8 mouse cellular contexts compared by ENCODE assay signal in the genomic region with DNA sequence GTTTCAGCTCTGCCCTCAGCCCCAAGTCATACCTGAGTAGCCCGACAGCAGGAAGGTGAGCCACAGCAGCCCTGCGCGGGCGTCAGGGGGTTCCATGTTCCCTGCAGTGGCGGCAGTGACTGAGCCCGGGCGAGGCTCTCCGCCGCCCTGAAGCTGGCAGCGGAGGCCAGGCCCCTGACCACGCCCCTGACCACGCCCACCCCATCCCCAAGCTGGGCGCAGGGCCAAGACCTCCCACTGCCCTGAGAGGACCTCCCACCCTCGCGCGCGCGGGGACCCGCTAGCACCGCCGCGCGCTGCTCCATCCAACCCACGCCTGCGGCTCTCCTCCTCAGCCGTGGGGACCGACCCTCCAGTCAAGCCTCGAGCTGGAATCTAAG. TPM values are rescaled to one million over a fixed set of nuclear protein-coding genes. Genes with fewer than 3 reads are reported as not detected.
DNase-seq lines count a peak whose midpoint lies in the region; ATAC-seq and TF ChIP-seq lines count a peak whose summit lies in the region.

No protein-coding gene starts in this region.

- H3K4me3 ChIP-seq in embryonic facial prominence, embryonic 15.5 days (replicated peaks) = peak overlapping the region; percentile 46
- peak overlapping the region; percentile 73 for H3K4me3 ChIP-seq in heart, embryonic 13.5 days
- H3K4me3 ChIP-seq in kidney, embryonic 15.5 days (replicated peaks) = peak overlapping the region; percentile 71
- H3K4me3 ChIP-seq in olfactory bulb, adult 2 months (ENCODE audit: insufficient read depth, low read depth, low read length) = peak overlapping the region; percentile 35

- no peak for TF ChIP-seq POLR2A in olfactory bulb, adult 2 months (IDR thresholded peaks at IDR 0.05; ENCODE audit: insufficient read depth, low read depth, low read length)

- H3K27me3 ChIP-seq in embryonic facial prominence, embryonic 15.5 days = no peaks in the 10 kb centered on the region
- no peaks in the 10 kb centered on the region for H3K27me3 ChIP-seq in heart, embryonic 13.5 days (replicated peaks)
- H3K27me3 ChIP-seq in kidney, embryonic 15.5 days = no peaks in the 10 kb centered on the region

- peak; percentile 52 for DNase-seq in right cerebral cortex, adult 18-20 months
- no peak for DNase-seq in right cerebral cortex, postnatal 36 days (ENCODE audit: low spot score in 2 of 2)
- DNase-seq in lung, adult 18-20 months = peak; percentile 91 to 93
- peak; percentile 72 for DNase-seq in thymus, postnatal 25 days

- peak overlapping the region; percentile 65 for H3K4me2 ChIP-seq in embryonic facial prominence, embryonic 15.5 days (replicated peaks)
- peak overlapping the region; percentile 86 for H3K4me2 ChIP-seq in heart, embryonic 13.5 days
- peak overlapping the region; percentile 94 for H3K4me2 ChIP-seq in kidney, embryonic 15.5 days

- peaks cover 29% of the 10 kb centered on the region for H3K4me1 ChIP-seq in embryonic facial prominence, embryonic 15.5 days
- H3K4me1 ChIP-seq in heart, embryonic 13.5 days = peaks cover 37% of the 10 kb centered on the region
- peaks cover 51% of the 10 kb centered on the region for H3K4me1 ChIP-seq in kidney, embryonic 15.5 days
- peaks cover 16% of the 10 kb centered on the region for H3K4me1 ChIP-seq in olfactory bulb, adult 2 months (ENCODE audit: control insufficient read depth, insufficient read depth, low read length)

- H3K9me3 ChIP-seq in embryonic facial prominence, embryonic 15.5 days (replicated peaks) = no peaks in the 10 kb centered on the region
- H3K9me3 ChIP-seq in heart, embryonic 13.5 days = no peaks in the 10 kb centered on the region
- H3K9me3 ChIP-seq in kidney, embryonic 15.5 days (replicated peaks) = no peaks in the 10 kb centered on the region

- peak overlapping the region; percentile 37 for H3K9ac ChIP-seq in embryonic facial prominence, embryonic 15.5 days
- peak overlapping the region; percentile 94 for H3K9ac ChIP-seq in heart, embryonic 13.5 days
- peak overlapping the region; percentile 72 for H3K9ac ChIP-seq in kidney, embryonic 15.5 days

- TF ChIP-seq CTCF in olfactory bulb, adult 2 months (IDR thresholded peaks at IDR 0.05; ENCODE audit: insufficient read depth, low read depth, low read length) = no peak

- WGBS in embryonic facial prominence, embryonic 15.5 days = under 1% methylated on average over 28 of the region's 28 CpGs
- under 1% methylated on average over 28 of the region's 28 CpGs for WGBS in heart, embryonic 13.5 days
- 0% methylated on average over 28 of the region's 28 CpGs for WGBS in kidney, embryonic 15.5 days
- WGBS in olfactory bulb, adult 2 months = under 1% methylated on average over 28 of the region's 28 CpGs

- H3K27ac ChIP-seq in embryonic facial prominence, embryonic 15.5 days (replicated peaks) = peak overlapping the region; percentile 74
- H3K27ac ChIP-seq in heart, embryonic 13.5 days (replicated peaks) = peak overlapping the region; percentile 81
- peak overlapping the region; percentile 96 for H3K27ac ChIP-seq in kidney, embryonic 15.5 days
- no peak overlapping the region for H3K27ac ChIP-seq in olfactory bulb, adult 2 months (ENCODE audit: insufficient read depth, low read depth, low read length)

- peaks cover 9% of the 10 kb centered on the region; the same call in 1 of the 2 replicates for H3K36me3 ChIP-seq in embryonic facial prominence, embryonic 15.5 days
- peaks cover 25% of the 10 kb centered on the region for H3K36me3 ChIP-seq in heart, embryonic 13.5 days
- H3K36me3 ChIP-seq in kidney, embryonic 15.5 days = peaks cover 24% of the 10 kb centered on the region

- peak; percentile 81 for ATAC-seq in embryonic facial prominence, embryonic 15.5 days (ENCODE audit: insufficient number of reproducible peaks, low FRiP score, low TSS enrichment, low read depth)
- peak; percentile 77 for ATAC-seq in heart, embryonic 13.5 days (ENCODE audit: extremely low read depth, insufficient number of reproducible peaks, low FRiP score, low TSS enrichment)
- peak; percentile 66 for ATAC-seq in kidney, embryonic 15.5 days (replicated peaks; ENCODE audit: low FRiP score)

RNA-seq across cellular contexts. Expression of gene Bcam, which starts 0.5 kb away (rescaled TPM):
- 158 and 163 TPM in 2 replicates for polyA plus RNA-seq in embryonic facial prominence, embryonic 15.5 days (2015; fragmentation: Nextera tagmentation; extraction: Ambion mirVana)
- 223 and 250 TPM in 2 replicates for polyA plus RNA-seq in heart, embryonic 13.5 days (2015; fragmentation: Nextera tagmentation; extraction: Ambion mirVana)
- polyA plus RNA-seq in kidney, embryonic 15.5 days (2015; fragmentation: Nextera tagmentation; extraction: Ambion mirVana) = 244 and 257 TPM in 2 replicates
- not detected in 2 replicates for polyA plus RNA-seq in olfactory bulb, adult 2 months (2012; ENCODE audit: insufficient read depth, insufficient read length, low replicate concordance, missing spikeins)

RNA-seq across cellular contexts. Expression of gene Nectin2, which starts 20.1 kb away (rescaled TPM):
- 79.6 and 86.6 TPM in 2 replicates for polyA plus RNA-seq in embryonic facial prominence, embryonic 15.5 days (2015; fragmentation: Nextera tagmentation; extraction: Ambion mirVana)
- polyA plus RNA-seq in heart, embryonic 13.5 days (2015; fragmentation: Nextera tagmentation; extraction: Ambion mirVana) = 89.3 and 89.4 TPM in 2 replicates
- 130 and 138 TPM in 2 replicates for polyA plus RNA-seq in kidney, embryonic 15.5 days (2015; fragmentation: Nextera tagmentation; extraction: Ambion mirVana)
- polyA plus RNA-seq in olfactory bulb, adult 2 months (2012; ENCODE audit: insufficient read depth, insufficient read length, low replicate concordance, missing spikeins) = not detected in 2 replicates

RNA-seq across cellular contexts. Expression of gene Cblc, which starts 26.2 kb away (rescaled TPM):
- polyA plus RNA-seq in embryonic facial prominence, embryonic 15.5 days (2015; fragmentation: Nextera tagmentation; extraction: Ambion mirVana) = 13.2 and 17.2 TPM in 2 replicates
- polyA plus RNA-seq in heart, embryonic 13.5 days (2015; fragmentation: Nextera tagmentation; extraction: Ambion mirVana) = 0.59 and 0.68 TPM in 2 replicates
- 8.3 and 9.1 TPM in 2 replicates for polyA plus RNA-seq in kidney, embryonic 15.5 days (2015; fragmentation: Nextera tagmentation; extraction: Ambion mirVana)
- not detected in 2 replicates for polyA plus RNA-seq in olfactory bulb, adult 2 months (2012; ENCODE audit: insufficient read depth, insufficient read length, low replicate concordance, missing spikeins)

RNA-seq across cellular contexts. Expression of gene Bcl3, which starts 52.2 kb away (rescaled TPM):
- 4.7 and 6.9 TPM in 2 replicates for polyA plus RNA-seq in embryonic facial prominence, embryonic 15.5 days (2015; fragmentation: Nextera tagmentation; extraction: Ambion mirVana)
- 1.5 and 1.9 TPM in 2 replicates for polyA plus RNA-seq in heart, embryonic 13.5 days (2015; fragmentation: Nextera tagmentation; extraction: Ambion mirVana)
- polyA plus RNA-seq in kidney, embryonic 15.5 days (2015; fragmentation: Nextera tagmentation; extraction: Ambion mirVana) = 3.9 and 4.9 TPM in 2 replicates
- polyA plus RNA-seq in olfactory bulb, adult 2 months (2012; ENCODE audit: insufficient read depth, insufficient read length, low replicate concordance, missing spikeins) = not detected in 2 replicates

RNA-seq across cellular contexts. Expression of gene Tomm40, which starts 55.1 kb away (rescaled TPM):
- 146 and 148 TPM in 2 replicates for polyA plus RNA-seq in embryonic facial prominence, embryonic 15.5 days (2015; fragmentation: Nextera tagmentation; extraction: Ambion mirVana)
- 128 and 146 TPM in 2 replicates for polyA plus RNA-seq in heart, embryonic 13.5 days (2015; fragmentation: Nextera tagmentation; extraction: Ambion mirVana)
- 168 and 177 TPM in 2 replicates for polyA plus RNA-seq in kidney, embryonic 15.5 days (2015; fragmentation: Nextera tagmentation; extraction: Ambion mirVana)
- not detected in 2 replicates for polyA plus RNA-seq in olfactory bulb, adult 2 months (2012; ENCODE audit: insufficient read depth, insufficient read length, low replicate concordance, missing spikeins)

Comparison
In these comparisons a context has a peak if more than half of its experiments do, and no peak if none do; other contexts are left out.
1. DNase-seq: peak in right cerebral cortex, adult 18-20 months (single experiment), lung, adult 18-20 months (2 of 2) and thymus, postnatal 25 days (single experiment); none in right cerebral cortex, postnatal 36 days (0 of 2).
2. H3K9ac ChIP-seq: peak in every context shown above with its lines; median percentile 94 in heart, embryonic 13.5 days; 72 in kidney, embryonic 15.5 days; 37 in embryonic facial prominence, embryonic 15.5 days.
3. RNA of gene Nectin2, which starts 20.1 kb away (polyA plus RNA-seq): 130 to 138 TPM in kidney, embryonic 15.5 days, 89.3 to 89.4 TPM in heart, embryonic 13.5 days and 79.6 to 86.6 TPM in embryonic facial prominence, embryonic 15.5 days; not detected in olfactory bulb, adult 2 months; every median in the first group is over 10 times any median in the second.
4. Peak in every context shown above with its lines, with median percentiles within 50 percentile points of each other: ATAC-seq, H3K4me2 ChIP-seq and H3K4me3 ChIP-seq.